Mouse (Mus musculus) neural tube, embryonic 13.5 days (tissue): ENCODE measurements around the gene Iqsec1. TPM values are rescaled to one million over a fixed set of nuclear protein-coding genes. Genes with fewer than 3 reads are reported as not detected.

Experiments
- ATAC-seq: fragments of 200-750 bp; cut with Nextera tagmentation; 2 replicates; pipeline ENCODE4 v1.8.0; 2017; ENCODE audit warnings: low read depth, mild to moderate bottlenecking, moderate TSS enrichment, moderate library complexity
- H3K27ac ChIP-seq: fragments of 300-500 bp; sonication (generic); replicated peaks from 2 replicates; pipeline ENCODE4 v1.5.1; 2015; ENCODE audit warnings: moderate library complexity, mild to moderate bottlenecking, inconsistent platforms
- H3K27me3 ChIP-seq: fragments of 300-500 bp; sonication (generic); 2 replicates; pipeline ENCODE4 v1.6.1; 2015; ENCODE audit warnings: mild to moderate bottlenecking, inconsistent platforms
- H3K36me3 ChIP-seq: fragments of 300-500 bp; sonication (generic); 2 replicates; pipeline ENCODE4 v1.6.1; 2015; ENCODE audit warnings: mild to moderate bottlenecking, inconsistent platforms
- H3K4me1 ChIP-seq: fragments of 300-500 bp; sonication (generic); replicated peaks from 2 replicates; pipeline ENCODE4 v1.6.1; 2015; ENCODE audit warnings: inconsistent platforms
- H3K4me2 ChIP-seq: fragments of 300-500 bp; sonication (generic); 2 replicates; pipeline ENCODE4 v1.6.1; 2015; ENCODE audit warnings: inconsistent platforms, mild to moderate bottlenecking, moderate library complexity
- H3K4me3 ChIP-seq: fragments of 300-500 bp; sonication (generic); 2 replicates; pipeline ENCODE4 v1.5.1; 2015; ENCODE audit warnings: mild to moderate bottlenecking, inconsistent platforms
- H3K9ac ChIP-seq: fragments of 300-500 bp; sonication (generic); 2 replicates; pipeline ENCODE4 v1.6.1; 2015; ENCODE audit warnings: moderate library complexity, mild to moderate bottlenecking, inconsistent platforms
- H3K9me3 ChIP-seq: fragments of 300-500 bp; sonication (generic); 2 replicates; pipeline ENCODE4 v1.6.1; 2016; ENCODE audit warnings: inconsistent platforms
- WGBS: fragments of 180-500 bp; shearing (Covaris S2); methylation state at CpG from one replicate; pipeline ENCODE4 v1.1.7; 2015; 5-methylcytosine and 5-hydroxymethylcytosine counted together
- polyA plus RNA-seq: library from polyadenylated mRNA; unstranded; fragments of >200 nt; fragmentation: Nextera tagmentation; extraction: Ambion mirVana; gene quantifications from 2 replicates; pipeline ENCODE4 v1.2.1, GENCODE M21; 2015

Gene Iqsec1
- 15.0 and 15.9 TPM in 2 replicates for polyA plus RNA-seq

GRCm38 (mm10) chr6:90988648-90989317 is at the start of gene Iqsec1:
Gene Iqsec1, minus strand, starts transcription at chr6:90988685.
- Histone ChIP-seq H3K4me1 (peaks cover 23% of the 10 kb centered on the region), H3K9me3 (0 out of 2 replicates have a peak, but pooled peaks cover 25% of the 10 kb centered on the region), H3K27me3 (peaks cover 21% of the 10 kb centered on the region), H3K36me3 (no peaks in the 10 kb centered on the region), H3K4me3 (peak within 1 kb of the TSS; percentile 75), H3K27ac (peak within 1 kb of the TSS; percentile 62), H3K9ac (peak within 1 kb of the TSS; percentile 80), H3K4me2 (peak within 1 kb of the TSS; percentile 99)
- WGBS = under 1% methylated on average over 38 of the region's 39 CpGs
- ATAC-seq = peak; percentile 94

DNA sequence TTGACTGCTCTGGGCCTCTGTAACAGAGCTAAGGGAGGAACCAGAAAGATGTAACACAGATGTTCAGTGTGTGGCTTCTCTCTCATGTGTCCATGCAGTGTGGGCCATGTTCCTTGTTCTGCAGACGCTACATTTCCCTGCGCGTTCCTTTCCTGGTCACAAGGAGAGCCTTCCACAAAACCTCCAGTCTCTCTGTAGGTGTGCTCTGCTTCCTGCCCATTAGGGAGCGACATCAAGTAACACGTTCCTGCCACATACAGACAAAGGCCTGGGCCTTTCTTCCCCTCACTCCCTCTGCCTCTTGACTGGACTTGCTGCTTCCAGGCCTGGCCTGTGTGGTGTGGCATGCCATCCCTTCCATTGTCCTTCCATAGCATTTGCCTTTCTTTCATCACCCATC is 39.8 kb upstream of the Iqsec1 start:
- H3K36me3 ChIP-seq = peaks cover 40% of the 10 kb centered on the region
- WGBS = 91% methylated on average over 5 of the region's 5 CpGs
- no peak for ATAC-seq

GRCm38 (mm10) chr6:91020810-91021209 is 32.3 kb upstream of the Iqsec1 start:
- Histone ChIP-seq H3K9me3 (no peaks in the 10 kb centered on the region), H3K4me1 (peaks cover 14% of the 10 kb centered on the region), H3K36me3 (peaks cover 30% of the 10 kb centered on the region), H3K4me2 (no peak overlapping the region), H3K4me3 (no peak overlapping the region), H3K9ac (0 out of 2 replicates have a peak overlapping the region, but pooled peaks have one; percentile 5), H3K27ac (peak overlapping the region; percentile 78), H3K27me3 (no peaks in the 10 kb centered on the region)
- ATAC-seq = peak; percentile 65
- WGBS = 64% methylated on average over 7 of the region's 7 CpGs

More for the DNA sequence above, 39.8 kb upstream of the Iqsec1 start:
- H3K27me3 ChIP-seq = no peaks in the 10 kb centered on the region
- no peak overlapping the region for H3K4me3 ChIP-seq
- H3K9me3 ChIP-seq = no peaks in the 10 kb centered on the region
- no peak overlapping the region for H3K27ac ChIP-seq
- no peak overlapping the region for H3K9ac ChIP-seq
- H3K4me2 ChIP-seq = no peak overlapping the region
- H3K4me1 ChIP-seq = no peaks in the 10 kb centered on the region

DNA sequence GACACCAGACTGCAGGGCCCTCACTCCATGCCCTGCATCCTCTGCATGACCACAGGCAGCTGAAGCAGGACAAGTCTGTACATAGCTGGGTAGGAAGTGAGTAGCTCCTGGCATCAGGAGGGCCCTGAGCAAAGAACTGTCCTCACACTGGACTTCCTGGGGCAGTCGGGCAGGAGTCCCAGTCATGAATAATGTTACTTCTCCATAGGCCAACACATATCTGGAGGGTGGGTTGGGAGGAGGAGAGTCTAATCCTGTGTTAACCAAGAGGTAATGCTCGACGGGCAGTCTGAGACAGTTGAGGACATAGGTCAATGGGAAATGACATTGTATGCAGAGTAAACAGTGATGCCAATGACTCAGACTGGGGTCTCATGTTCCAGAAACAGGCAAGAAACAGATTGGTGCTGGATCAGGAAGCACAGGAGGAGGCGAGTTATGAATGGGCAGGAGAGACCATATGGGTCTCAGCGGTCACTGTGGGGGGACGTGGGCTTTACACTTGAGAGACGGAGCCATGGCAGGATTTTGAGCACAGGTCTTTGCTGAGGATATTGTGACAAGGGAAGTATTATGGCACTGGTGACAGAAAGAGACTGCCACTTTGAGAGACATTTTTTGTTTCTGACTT is 28.2 kb upstream of the Iqsec1 start:
- Histone ChIP-seq H3K4me3 (no peak overlapping the region), H3K27ac (no peak overlapping the region)
- 87% methylated on average over 7 of the region's 7 CpGs for WGBS

GRCm38 (mm10) chr6:91014198-91014958 is 25.9 kb upstream of the Iqsec1 start:
- Histone ChIP-seq H3K4me3 (no peak overlapping the region), H3K27me3 (no peaks in the 10 kb centered on the region), H3K27ac (no peak overlapping the region), H3K36me3 (peaks cover 33% of the 10 kb centered on the region), H3K9ac (no peak overlapping the region), H3K4me2 (no peak overlapping the region), H3K4me1 (0 out of 2 replicates have a peak, but pooled peaks cover 7% of the 10 kb centered on the region), H3K9me3 (no peaks in the 10 kb centered on the region)
- WGBS = 64% methylated on average over 9 of the region's 9 CpGs
- no peak for ATAC-seq

More for the DNA sequence above, 28.2 kb upstream of the Iqsec1 start:
- Histone ChIP-seq H3K9me3 (no peaks in the 10 kb centered on the region), H3K36me3 (peaks cover 40% of the 10 kb centered on the region), H3K27me3 (no peaks in the 10 kb centered on the region), H3K4me2 (no peak overlapping the region), H3K9ac (no peak overlapping the region), H3K4me1 (peaks cover 21% of the 10 kb centered on the region)
- no peak for ATAC-seq

- WGBS = 83% methylated on average over 3 of the region's 3 CpGs
- 0 out of 2 replicates have a peak, but pooled peaks cover 7% of the 10 kb centered on the region for H3K4me1 ChIP-seq
- ATAC-seq = no peak
- no peak overlapping the region for H3K27ac ChIP-seq
- H3K9ac ChIP-seq = no peak overlapping the region
- no peak overlapping the region for H3K4me3 ChIP-seq
- H3K4me2 ChIP-seq = no peak overlapping the region
- no peaks in the 10 kb centered on the region for H3K27me3 ChIP-seq
- H3K36me3 ChIP-seq = peaks cover 24% of the 10 kb centered on the region
- no peaks in the 10 kb centered on the region for H3K9me3 ChIP-seq
These were observed 24.0 kb upstream of the Iqsec1 start for GRCm38 (mm10) chr6:91012458-91012857.

- no peaks in the 10 kb centered on the region for H3K9me3 ChIP-seq
- no peak overlapping the region for H3K9ac ChIP-seq
- H3K4me3 ChIP-seq = no peak overlapping the region
- no peak overlapping the region for H3K4me2 ChIP-seq
- no peaks in the 10 kb centered on the region for H3K27me3 ChIP-seq
- ATAC-seq = no peak
- WGBS = 75% methylated on average over 4 of the region's 4 CpGs
- H3K4me1 ChIP-seq = 0 out of 2 replicates have a peak, but pooled peaks cover 7% of the 10 kb centered on the region
- H3K36me3 ChIP-seq = peaks cover 15% of the 10 kb centered on the region
- H3K27ac ChIP-seq = no peak overlapping the region
These were observed 23.1 kb upstream of the Iqsec1 start for GRCm38 (mm10) chr6:91011568-91011967.

GRCm38 (mm10) chr6:91008284-91008830 is 19.9 kb upstream of the Iqsec1 start:
- Histone ChIP-seq H3K4me2 (no peak overlapping the region), H3K9me3 (no peaks in the 10 kb centered on the region), H3K4me1 (no peaks in the 10 kb centered on the region), H3K9ac (no peak overlapping the region), H3K4me3 (no peak overlapping the region), H3K27me3 (no peaks in the 10 kb centered on the region), H3K27ac (no peak overlapping the region), H3K36me3 (no peaks in the 10 kb centered on the region)
- ATAC-seq = no peak
- WGBS = 96% methylated on average over 3 of the region's 3 CpGs

GRCm38 (mm10) chr6:91007207-91007606 is 18.7 kb upstream of the Iqsec1 start:
- WGBS = 63% methylated on average over 2 of the region's 2 CpGs

DNA sequence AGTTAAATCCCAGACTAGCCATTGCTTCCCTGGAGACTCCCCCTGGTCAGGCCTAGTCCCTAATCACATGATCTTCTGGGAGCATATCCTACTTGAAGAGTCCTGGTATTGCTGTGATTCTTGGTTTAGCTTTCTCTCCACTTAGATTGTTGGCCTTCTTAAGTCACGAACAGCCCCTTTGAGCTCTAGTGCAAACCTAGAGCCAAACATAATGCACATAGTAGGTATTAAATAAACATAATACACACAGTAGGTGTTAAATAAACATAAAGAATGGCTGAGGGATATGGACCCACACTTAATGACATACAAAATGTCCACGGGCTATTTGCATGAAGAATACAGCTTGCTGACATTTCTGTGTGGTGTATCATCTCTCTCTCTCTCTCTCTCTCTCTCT is 15.7 kb upstream of the Iqsec1 start:
- H3K36me3 ChIP-seq = no peaks in the 10 kb centered on the region
- H3K27me3 ChIP-seq = no peaks in the 10 kb centered on the region
- H3K9me3 ChIP-seq = no peaks in the 10 kb centered on the region
- H3K27ac ChIP-seq = no peak overlapping the region
- H3K4me1 ChIP-seq = peaks cover 22% of the 10 kb centered on the region
- H3K9ac ChIP-seq = no peak overlapping the region
- ATAC-seq = no peak
- WGBS = 87% methylated on average over 2 of the region's 2 CpGs
- H3K4me3 ChIP-seq = no peak overlapping the region
- H3K4me2 ChIP-seq = no peak overlapping the region

More at GRCm38 (mm10) chr6:91007207-91007606, 18.7 kb upstream of the Iqsec1 start:
- Histone ChIP-seq H3K36me3 (no peaks in the 10 kb centered on the region), H3K27ac (no peak overlapping the region), H3K4me1 (no peaks in the 10 kb centered on the region), H3K9me3 (no peaks in the 10 kb centered on the region), H3K9ac (no peak overlapping the region), H3K4me3 (no peak overlapping the region), H3K4me2 (no peak overlapping the region), H3K27me3 (no peaks in the 10 kb centered on the region)
- ATAC-seq = no peak

GRCm38 (mm10) chr6:91003310-91003995 is 15.0 kb upstream of the Iqsec1 start:
- Histone ChIP-seq H3K4me3 (no peak overlapping the region), H3K36me3 (no peaks in the 10 kb centered on the region), H3K27ac (no peak overlapping the region), H3K27me3 (no peaks in the 10 kb centered on the region), H3K9ac (no peak overlapping the region), H3K4me2 (no peak overlapping the region), H3K9me3 (no peaks in the 10 kb centered on the region), H3K4me1 (peaks cover 22% of the 10 kb centered on the region)
- 46% methylated on average over 3 of the region's 3 CpGs for WGBS
- ATAC-seq = no peak
